In the genomic region with DNA sequence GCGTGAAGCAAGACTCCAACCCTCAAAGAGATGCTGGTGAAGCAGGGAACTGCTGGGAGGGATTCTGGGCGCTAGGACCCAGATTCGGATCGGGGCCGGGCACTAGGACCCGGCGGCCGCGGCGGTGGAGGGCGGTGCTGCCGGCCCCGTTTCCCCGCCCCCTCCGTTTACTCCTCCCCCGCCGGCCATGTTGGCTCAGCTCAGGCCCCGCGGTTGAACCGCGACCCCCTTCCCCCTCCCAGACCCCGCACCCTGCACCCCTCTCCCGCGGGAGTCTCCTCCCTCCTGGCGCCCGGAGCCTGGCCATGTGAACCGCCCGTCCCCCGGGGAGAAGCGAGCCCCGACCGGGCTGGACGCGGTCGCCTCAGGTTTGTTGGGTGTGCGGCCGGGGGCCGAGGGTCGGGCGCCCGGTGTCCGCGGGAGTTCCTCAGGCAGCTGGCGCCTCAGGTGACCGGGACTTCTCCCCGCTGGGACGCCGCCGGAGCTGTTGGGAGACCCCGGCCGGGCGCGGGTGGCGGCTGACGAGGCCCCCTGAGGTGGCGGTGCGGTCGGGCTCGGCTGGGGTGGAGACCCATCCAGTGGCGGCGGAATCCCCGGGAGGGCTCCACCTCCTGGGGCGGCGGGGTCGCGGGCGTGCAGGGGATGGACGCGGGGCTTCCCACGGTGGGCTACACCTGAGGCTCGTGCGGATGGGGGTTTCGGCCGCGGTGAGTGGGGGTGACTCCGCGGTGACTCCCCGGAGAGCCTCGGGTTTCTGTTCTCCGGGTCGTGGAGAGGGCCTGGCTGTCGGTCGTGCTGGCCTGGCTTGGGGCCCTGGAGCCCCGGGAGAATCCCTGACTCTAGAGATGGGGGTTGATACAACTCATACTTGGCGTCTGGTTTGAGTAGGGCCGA, we compare ENCODE assay signal across 7 mouse cellular contexts. TPM values are rescaled to one million over a fixed set of nuclear protein-coding genes. Genes with fewer than 3 reads are reported as not detected.
A peak's percentile ranks its signal among the peaks of the same experiment; 100 is the strongest.
DNase-seq lines count a peak whose midpoint lies in the region; ATAC-seq and TF ChIP-seq lines count a peak whose summit lies in the region.

No protein-coding gene starts in this region.

- no peaks in the 10 kb centered on the region for H3K9me3 ChIP-seq in limb, embryonic 10.5 days (replicated peaks)
- H3K9me3 ChIP-seq in midbrain, embryonic 12.5 days: no peaks in the 10 kb centered on the region

- no peak for TF ChIP-seq CTCF in small intestine, adult 2 months (IDR thresholded peaks at IDR 0.05; ENCODE audit: extremely low read depth, insufficient read length, insufficient replicate concordance, low read depth, low read length)

- peaks cover 55% of the 10 kb centered on the region for H3K4me1 ChIP-seq in limb, embryonic 10.5 days
- H3K4me1 ChIP-seq in midbrain, embryonic 12.5 days: peaks cover 44% of the 10 kb centered on the region
- peaks cover 11% of the 10 kb centered on the region; the same call in 1 of the 2 replicates for H3K4me1 ChIP-seq in small intestine, adult 2 months (ENCODE audit: control insufficient read depth, insufficient read depth, insufficient read length, low read length)

- peaks cover 14% of the 10 kb centered on the region for H3K36me3 ChIP-seq in limb, embryonic 10.5 days
- H3K36me3 ChIP-seq in midbrain, embryonic 12.5 days: no peaks in the 10 kb centered on the region
- H3K36me3 ChIP-seq in small intestine, adult 2 months (ENCODE audit: control insufficient read depth, insufficient read depth, low read length): 0 out of 2 replicates have a peak, but pooled peaks cover 1% of the 10 kb centered on the region

- H3K9ac ChIP-seq in midbrain, embryonic 12.5 days (replicated peaks): peak overlapping the region; percentile 96

- H3K27ac ChIP-seq in limb, embryonic 10.5 days: peak overlapping the region; percentile 92
- H3K27ac ChIP-seq in midbrain, embryonic 12.5 days (replicated peaks): peak overlapping the region; percentile 88
- H3K27ac ChIP-seq in small intestine, adult 2 months (ENCODE audit: insufficient read depth, low read depth, low read length): peak overlapping the region; percentile 47

- H3K4me3 ChIP-seq in limb, embryonic 10.5 days: peak overlapping the region; percentile 99
- H3K4me3 ChIP-seq in midbrain, embryonic 12.5 days: peak overlapping the region; percentile 99
- peak overlapping the region; percentile 95 for H3K4me3 ChIP-seq in small intestine, adult 2 months (ENCODE audit: low read depth, low read length)

- WGBS in limb, embryonic 10.5 days: under 1% methylated on average over 82 of the region's 86 CpGs
- under 1% methylated on average over 63 of the region's 86 CpGs for WGBS in midbrain, embryonic 12.5 days
- WGBS in small intestine, adult 2 months: under 1% methylated on average over 81 of the region's 86 CpGs

- TF ChIP-seq POLR2A in small intestine, adult 2 months (IDR thresholded peaks at IDR 0.05; ENCODE audit: low read depth, low read length): no peak

- H3K27me3 ChIP-seq in limb, embryonic 10.5 days (ENCODE audit: low read depth, poor library complexity, severe bottlenecking): no peaks in the 10 kb centered on the region
- no peaks in the 10 kb centered on the region for H3K27me3 ChIP-seq in midbrain, embryonic 12.5 days
- H3K27me3 ChIP-seq in small intestine, adult 2 months (ENCODE audit: control insufficient read depth, insufficient read depth, low read length): no peaks in the 10 kb centered on the region

- peak; percentile 36 for ATAC-seq in common myeloid progenitor, adult 5-6 weeks (replicated peaks; ENCODE audit: low read depth, poor library complexity, severe bottlenecking)
- ATAC-seq in midbrain, embryonic 12.5 days (ENCODE audit: low FRiP score, low read depth): peak; percentile 82

- peak; percentile 83 to 95 for DNase-seq in adrenal gland, adult (ENCODE audit: inconsistent age in 2 of 2, low spot score in 1 of 2)
- DNase-seq in gastrocnemius, postnatal 10 days: peak; percentile 90
- peak; percentile 93 for DNase-seq in induced T-regulatory cell, adult 2 months (ENCODE audit: low read depth)
- DNase-seq in limb, embryonic 10.5 days (ENCODE audit: low spot score): peak; percentile 98

- H3K4me2 ChIP-seq in midbrain, embryonic 12.5 days (replicated peaks): peak overlapping the region; percentile 71

RNA-seq across cellular contexts. Expression of gene Baz2a, which starts 5.6 kb away (rescaled TPM):
- total RNA-seq in common myeloid progenitor, adult 5-6 weeks (2017): 14.4 and 23.1 TPM in 2 replicates
- 10 to 100 TPM; 16.1 to 22.7 TPM for total RNA-seq in gastrocnemius, postnatal 10 days (2021)
- polyA plus RNA-seq in limb, embryonic 10.5 days (2016; fragmentation: Nextera tagmentation; extraction: Ambion mirVana): 12.3 and 14.4 TPM in 2 replicates
- 14.1 and 16.0 TPM in 2 replicates for polyA plus RNA-seq in midbrain, embryonic 12.5 days (2016; fragmentation: Nextera tagmentation; extraction: Ambion mirVana)
- 14.1 and 30.8 TPM in 2 replicates for polyA plus RNA-seq in small intestine, adult 2 months (2012; rRNA removed)

RNA-seq across cellular contexts. Expression of gene Atp5b, which starts 13.9 kb away (rescaled TPM):
- 2,255 and 2,427 TPM in 2 replicates for total RNA-seq in common myeloid progenitor, adult 5-6 weeks (2017)
- 1,000 to 10,000 TPM; 3,585 to 4,036 TPM for total RNA-seq in gastrocnemius, postnatal 10 days (2021)
- 2,336 and 2,543 TPM in 2 replicates for polyA plus RNA-seq in limb, embryonic 10.5 days (2016; fragmentation: Nextera tagmentation; extraction: Ambion mirVana)
- 1,976 and 1,998 TPM in 2 replicates for polyA plus RNA-seq in midbrain, embryonic 12.5 days (2016; fragmentation: Nextera tagmentation; extraction: Ambion mirVana)
- polyA plus RNA-seq in small intestine, adult 2 months (2012; rRNA removed): 4,528 and 5,521 TPM in 2 replicates

RNA-seq across cellular contexts. Expression of gene Ptges3, which starts 38.2 kb away (rescaled TPM):
- 326 and 357 TPM in 2 replicates for total RNA-seq in common myeloid progenitor, adult 5-6 weeks (2017)
- total RNA-seq in gastrocnemius, postnatal 10 days (2021): 10 to 100 TPM; 76.1 to 84.5 TPM
- polyA plus RNA-seq in limb, embryonic 10.5 days (2016; fragmentation: Nextera tagmentation; extraction: Ambion mirVana): 668 and 708 TPM in 2 replicates
- polyA plus RNA-seq in midbrain, embryonic 12.5 days (2016; fragmentation: Nextera tagmentation; extraction: Ambion mirVana): 545 and 553 TPM in 2 replicates
- 27.7 and 38.1 TPM in 2 replicates for polyA plus RNA-seq in small intestine, adult 2 months (2012; rRNA removed)

Comparison
In these comparisons a context has a peak if more than half of its experiments do, and no peak if none do; other contexts are left out.
1. Peak in every context shown above with its lines: DNase-seq, ATAC-seq, H3K4me3 ChIP-seq and H3K27ac ChIP-seq.
2. RNA of gene Ptges3, which starts 38.2 kb away (polyA plus RNA-seq): 668 to 708 TPM in limb, embryonic 10.5 days and 545 to 553 TPM in midbrain, embryonic 12.5 days; 27.7 to 38.1 TPM in small intestine, adult 2 months; every median in the first group is over 10 times any median in the second.